Mouse (Mus musculus) layer of hippocampus, postnatal 10 days (tissue): Measurements from ENCODE around the gene Gatad1. TPM values are rescaled to one million over a fixed set of nuclear protein-coding genes. Genes with fewer than 3 reads are reported as not detected.
"Not testable (repeated sequence)": the region's sequence is repeated elsewhere in the genome, so short reads cannot be mapped to it uniquely, and the experiment has no call there.

ENCODE experiments used
- DNase-seq, 2 experiments: peaks; one replicate each; pipeline ENCODE4 v3.0.0; 2021; ENCODE audit warnings: low spot score in 2 of 2
- long read RNA-seq: library from polyadenylated mRNA; stranded (forward); transcript quantifications from one replicate; pipeline ENCODE4 v2.0.0, GENCODE M21; 2023
- total RNA-seq, 2 experiments: library from RNA; stranded (reverse); gene quantifications; 2 replicates each; pipeline ENCODE4 v1.2.3; 2021

Gatad1 gene
- 100 to 1,000 TPM; 112 to 131 TPM for total RNA-seq
- long read RNA-seq, transcript Gatad1-201 (5 exons, 2,545 nt) = major isoform, 27 of 56 reads
- long read RNA-seq, transcript Gatad1-202 (4 exons, 1,278 nt) = minor isoform, 6 of 56 reads
- long read RNA-seq, partial matches to known transcripts = 10 of 56 reads
- long read RNA-seq, other reads (novel, unspliced or antisense) = 13 of 56 reads

DNA sequence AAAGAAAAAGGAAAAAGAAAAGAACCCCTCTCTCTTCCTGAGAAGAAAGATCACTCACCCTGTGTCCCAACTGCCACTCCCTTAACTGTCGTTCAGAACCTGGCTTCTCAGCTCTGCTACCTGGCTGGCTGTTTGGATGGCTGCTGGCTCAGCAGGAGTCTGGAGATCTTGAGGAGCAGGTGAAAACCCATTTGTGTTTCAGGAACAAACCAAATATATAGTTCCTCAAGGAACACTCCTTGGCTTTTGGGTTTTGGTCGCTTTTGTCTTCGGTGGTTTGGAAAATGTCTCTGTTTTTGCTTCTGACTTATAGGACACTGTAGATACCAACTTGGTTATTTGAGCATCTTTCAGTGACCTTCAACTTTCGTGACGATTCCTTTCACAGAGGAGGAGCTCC lies at the start of gene Gatad1:
Gene Gatad1, minus strand, starts transcription at position 101 of the 400 bp plus-strand sequence.
- DNase-seq = no peak

DNA sequence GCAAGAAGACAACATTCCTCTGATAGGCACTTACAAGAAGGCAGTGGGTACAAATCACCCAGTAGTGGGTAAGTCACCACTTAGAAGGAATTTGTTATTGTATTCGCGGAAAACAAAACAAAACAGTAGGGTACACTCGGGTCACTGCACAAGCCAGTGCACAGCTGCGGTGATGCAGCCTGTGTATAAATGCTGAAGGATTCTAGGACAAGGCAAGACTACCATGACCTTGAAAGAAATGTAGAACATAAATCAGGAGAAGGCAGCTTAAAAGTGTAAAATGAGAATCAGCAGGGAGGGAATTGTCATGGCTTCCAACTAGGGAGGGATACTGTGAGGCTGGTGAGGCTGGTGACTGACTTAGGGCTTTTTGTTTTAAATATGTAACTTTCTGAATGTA lies 45.2 kb upstream of the Gatad1 start:
- DNase-seq = no peak

DNA sequence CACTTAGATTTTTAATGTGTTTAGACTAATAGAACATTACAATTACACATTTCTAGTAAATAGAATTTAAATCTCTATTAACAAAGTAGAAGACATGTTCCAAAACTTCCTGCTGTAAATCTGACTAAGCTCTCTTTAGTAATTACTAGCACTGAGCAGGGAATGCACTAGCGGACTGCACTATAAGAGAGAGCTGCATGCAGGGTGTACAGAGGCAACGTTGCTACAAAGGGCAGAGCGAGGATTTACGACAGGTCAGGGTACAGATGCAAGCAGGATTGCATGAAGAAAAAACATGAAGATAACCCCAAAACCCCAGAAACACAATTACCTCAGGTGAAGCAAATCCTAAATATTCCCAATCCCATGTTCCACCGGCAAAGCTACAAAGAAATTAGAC lies 43.0 kb upstream of the Gatad1 start:
- no peak for DNase-seq

DNA sequence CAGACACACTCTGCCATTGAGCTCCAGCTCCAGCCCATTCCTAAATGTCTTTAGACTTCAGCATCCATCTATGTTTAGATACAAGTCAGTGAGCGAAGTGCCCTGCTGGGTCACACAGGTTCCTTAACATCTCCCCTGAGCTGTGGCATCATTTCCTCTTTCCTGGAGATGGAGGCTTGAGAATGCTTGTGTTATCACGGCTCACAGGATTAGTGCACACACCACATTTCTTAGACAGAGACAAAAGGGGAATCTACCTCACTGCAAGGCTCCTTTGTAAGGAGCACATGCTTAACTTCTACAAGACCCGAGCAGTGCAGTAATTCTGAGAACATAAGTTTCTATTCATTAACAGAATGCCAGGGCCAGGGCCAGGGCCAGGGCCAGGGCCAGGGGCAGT lies 39.0 kb upstream of the Gatad1 start:
- DNase-seq = no peak

DNA sequence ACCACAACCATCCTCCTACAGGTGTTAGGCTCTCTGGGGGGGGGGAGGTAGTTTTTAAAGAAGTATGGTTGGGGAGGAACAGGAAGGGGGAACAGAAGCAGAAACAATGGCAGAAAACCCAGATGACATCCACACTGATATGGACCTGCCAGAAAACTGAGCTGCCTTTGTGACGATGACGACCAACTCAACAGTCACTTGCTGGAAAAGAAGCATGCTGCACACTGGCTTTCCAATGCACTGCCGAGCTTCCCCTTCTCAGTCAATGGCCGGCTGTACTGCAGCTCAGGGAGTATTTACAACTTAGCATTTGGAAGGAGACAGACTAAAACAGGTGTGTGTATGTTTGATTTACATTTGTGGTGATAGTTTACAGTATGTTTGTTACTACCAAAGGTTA lies 38.2 kb upstream of the Gatad1 start:
- DNase-seq = no peak

DNA sequence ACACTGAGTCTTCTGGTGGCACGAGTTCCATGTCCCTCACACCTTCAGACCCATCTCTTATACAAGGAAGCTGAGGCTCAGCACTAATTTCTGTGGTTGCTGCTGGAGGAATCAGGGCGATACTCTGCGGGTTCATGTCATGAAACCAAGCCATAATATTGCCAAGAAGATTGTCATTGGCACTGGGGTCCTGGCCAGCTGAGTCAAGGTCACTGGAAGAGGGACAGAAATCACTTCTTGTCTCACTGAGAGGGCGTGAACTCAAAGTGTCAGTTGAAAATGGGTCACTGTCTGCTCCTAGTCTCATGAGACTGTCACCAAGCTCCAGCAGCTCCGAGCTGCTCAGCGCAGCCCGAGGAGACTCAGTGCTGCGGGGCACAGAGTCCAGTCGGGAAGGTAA lies 36.0 kb upstream of the Gatad1 start:
- no peak for DNase-seq

DNA sequence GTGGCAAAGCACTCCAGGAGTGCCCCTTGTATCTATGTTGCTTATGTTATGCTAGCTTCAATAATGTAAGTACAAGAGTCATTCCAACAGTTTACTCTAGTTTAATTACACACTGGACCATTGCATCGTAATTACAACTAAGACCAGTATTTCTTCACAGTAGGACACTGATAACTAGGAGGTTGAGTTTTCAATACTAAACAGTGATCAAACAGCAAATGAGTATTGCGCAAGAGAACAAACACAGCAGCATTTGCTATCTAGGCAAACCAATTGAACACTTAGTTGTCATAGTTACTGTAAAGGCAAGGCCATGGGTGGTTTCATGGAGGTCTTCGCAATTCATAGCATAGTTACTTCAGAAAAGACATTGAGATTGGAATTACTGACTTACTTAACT lies 34.3 kb upstream of the Gatad1 start:
- DNase-seq = no peak

DNA sequence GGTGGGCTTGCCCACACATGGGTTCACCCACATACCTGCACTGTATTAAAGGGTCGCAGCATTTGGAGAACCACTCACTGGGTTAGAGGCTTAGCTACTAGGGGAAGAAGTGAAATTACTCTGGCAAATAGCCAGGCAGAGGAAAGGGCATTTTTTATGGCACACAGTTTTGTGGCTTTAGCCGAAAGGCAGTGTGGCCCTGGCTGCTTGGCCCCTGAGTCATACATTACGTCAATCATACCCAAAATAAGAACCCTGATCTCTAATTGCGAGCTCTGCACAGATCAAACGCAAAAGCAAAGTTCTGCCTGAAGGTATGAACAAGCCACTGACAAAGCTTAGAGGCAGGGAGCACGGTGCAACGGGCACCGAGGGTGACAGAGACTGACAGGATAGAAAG lies 31.3 kb upstream of the Gatad1 start:
- no peak for DNase-seq

DNA sequence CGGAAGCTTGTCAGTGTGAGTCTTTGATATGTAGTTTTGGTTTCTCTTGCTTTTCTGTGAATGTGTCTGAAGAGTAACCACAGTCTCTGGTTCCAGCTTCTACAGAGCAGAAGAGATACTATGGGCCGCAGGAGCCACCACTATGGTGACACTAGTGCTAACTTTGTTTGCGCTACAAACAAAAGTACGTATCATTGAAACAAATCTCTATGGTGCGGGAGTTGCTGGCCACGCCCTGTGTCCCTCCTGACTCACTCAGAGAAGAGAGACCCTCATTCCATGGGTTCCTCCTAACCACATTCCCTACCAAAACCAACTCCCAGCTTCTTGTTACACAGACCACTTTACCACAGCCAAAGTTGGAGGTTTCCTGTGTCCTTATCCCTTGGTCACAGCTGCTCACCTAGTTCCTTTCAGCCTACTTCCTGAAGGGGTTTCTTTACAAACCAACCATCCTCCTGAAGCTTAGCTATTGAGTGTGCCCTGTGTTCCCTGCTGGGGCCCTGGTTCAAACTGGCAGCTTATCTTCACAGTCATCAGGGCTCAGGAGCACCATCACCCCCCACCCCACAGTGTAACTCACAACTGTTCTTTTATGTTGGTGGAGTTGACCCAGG lies 13.1 kb upstream of the Gatad1 start:
- DNase-seq = no peak

DNA sequence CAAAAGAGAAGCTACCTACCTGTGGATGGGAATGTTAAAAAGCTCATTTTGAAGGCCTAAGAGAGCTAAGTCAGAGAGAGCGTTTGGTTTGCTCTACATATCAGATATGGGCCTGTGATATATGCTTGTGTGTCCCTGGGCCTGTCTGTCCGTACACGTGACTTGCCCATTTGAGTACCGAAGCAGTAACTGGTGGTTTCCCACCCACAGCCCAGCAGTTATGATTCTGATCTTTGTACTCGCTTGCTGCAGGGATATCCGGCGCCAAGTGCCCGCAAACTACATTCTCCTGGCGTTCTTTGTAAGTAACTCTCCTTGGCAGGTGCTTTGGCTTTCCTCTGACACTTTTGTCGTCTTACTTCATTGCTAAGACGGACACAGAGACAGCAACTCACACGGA lies 9.6 kb upstream of the Gatad1 start:
- no peak for DNase-seq

DNA sequence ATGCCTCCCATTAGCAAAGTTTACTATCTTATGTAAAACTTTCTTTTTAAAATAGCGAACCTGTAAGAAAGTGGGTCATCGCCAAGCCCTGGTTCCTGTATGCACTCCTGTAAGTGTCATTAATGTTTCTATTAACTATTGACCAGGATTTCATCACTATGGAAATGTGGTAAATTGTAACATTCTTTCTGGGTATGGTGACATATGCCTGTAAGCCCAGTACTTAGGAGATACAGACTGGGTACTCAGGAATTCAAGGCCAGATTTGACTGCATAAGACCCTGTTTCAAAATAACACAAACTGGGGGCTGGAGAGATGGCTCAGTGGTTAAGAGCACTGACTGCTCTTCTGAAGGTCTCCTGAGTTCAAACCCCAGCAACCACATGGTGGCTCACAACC lies 8.2 kb upstream of the Gatad1 start:
- no peak for DNase-seq

DNA sequence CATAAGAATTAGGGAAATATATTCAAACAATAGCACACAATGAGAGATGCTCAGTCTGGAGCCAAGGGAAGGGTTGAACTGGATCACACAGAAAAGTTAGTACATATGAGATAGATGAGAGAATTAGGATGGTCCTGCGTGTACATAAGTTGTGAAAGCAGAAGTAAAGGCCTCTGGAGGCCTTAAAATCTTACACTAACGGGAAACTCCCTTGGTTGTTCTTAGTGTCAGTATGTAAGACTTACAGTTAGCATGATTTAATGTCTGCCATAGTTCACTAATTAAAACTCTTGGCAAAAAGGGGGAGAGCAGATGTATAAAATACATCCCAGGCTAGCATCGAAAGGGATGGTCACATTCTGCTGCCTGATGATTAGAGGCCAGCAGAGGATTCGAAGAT lies 3.2 kb downstream of the Gatad1 start:
- DNase-seq = no peak

DNA sequence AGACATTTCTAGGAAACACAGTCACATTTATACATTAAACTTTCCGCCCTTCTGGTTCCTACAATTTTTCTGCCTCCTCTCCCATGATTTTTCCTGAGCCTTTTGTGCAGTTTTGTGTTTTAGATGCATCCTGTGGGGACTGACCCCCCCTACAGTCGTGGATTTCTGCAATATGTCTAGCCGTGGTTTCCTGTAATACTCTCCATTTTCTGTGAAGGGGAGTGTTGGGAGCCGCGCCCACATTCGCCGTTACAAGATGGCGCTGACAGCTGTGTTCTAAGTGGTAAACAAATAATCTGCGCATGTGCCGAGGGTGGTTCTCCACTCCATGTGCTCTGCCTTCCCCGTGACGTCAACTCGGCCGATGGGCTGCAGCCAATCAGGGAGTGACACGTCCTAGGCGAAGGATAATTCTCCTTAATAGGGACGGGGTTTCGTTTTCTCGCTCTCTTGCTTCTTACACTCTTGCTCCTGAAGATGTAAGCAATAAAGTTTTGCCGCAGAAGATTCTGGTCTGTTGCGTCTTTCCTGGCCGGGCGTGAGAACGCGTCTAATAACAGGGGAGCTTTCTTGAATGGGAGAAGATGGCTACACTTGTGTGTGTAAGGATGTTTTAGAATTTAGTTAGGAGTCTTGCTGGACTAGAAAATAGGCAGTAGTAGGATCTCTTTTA lies 3.9 kb downstream of the Gatad1 start:
- DNase-seq = not testable (repeated sequence)

DNA sequence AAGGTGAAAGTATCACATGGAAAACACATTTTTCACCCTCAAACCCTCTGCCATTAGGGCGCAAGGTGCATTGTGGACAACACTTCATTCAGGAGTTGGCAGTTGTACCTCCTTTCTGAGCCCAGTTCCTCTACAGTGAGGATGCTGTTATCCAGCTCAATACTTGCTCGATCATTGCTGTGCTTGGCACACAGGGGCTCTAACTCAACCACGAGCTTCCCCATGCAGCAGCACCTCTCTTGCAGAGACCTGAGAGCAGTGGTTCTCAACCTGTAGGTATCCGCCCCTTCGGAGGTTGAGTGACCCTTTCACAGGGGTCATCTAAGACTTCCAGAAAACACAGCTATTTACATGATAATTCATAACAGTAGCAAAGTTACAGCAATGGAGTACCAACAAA lies 5.4 kb downstream of the Gatad1 start:
- no peak for DNase-seq

DNA sequence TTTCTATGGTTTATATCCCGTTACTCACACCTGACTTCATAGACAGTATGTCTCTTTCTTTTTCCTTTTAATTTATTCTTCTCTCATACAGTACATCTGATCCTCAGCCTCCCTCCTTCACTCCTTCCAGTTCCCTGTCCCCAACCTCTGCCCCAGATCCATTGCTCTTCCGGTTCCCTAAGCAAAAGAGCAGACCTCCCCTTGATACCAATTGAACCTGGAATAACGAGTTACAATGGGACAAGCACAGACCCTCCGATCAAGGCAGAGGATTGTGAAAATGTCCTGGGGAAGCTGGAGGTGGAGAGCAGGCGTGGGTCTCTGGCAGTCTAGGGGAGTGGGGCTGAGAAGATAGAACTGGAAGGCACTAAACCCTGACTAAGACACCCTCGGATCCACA lies 6.1 kb downstream of the Gatad1 start, which contains the start of gene Tmbim7:
Gene Tmbim7, plus strand, starts transcription at position 301 of the 400 bp plus-strand sequence.
- no peak for DNase-seq

DNA sequence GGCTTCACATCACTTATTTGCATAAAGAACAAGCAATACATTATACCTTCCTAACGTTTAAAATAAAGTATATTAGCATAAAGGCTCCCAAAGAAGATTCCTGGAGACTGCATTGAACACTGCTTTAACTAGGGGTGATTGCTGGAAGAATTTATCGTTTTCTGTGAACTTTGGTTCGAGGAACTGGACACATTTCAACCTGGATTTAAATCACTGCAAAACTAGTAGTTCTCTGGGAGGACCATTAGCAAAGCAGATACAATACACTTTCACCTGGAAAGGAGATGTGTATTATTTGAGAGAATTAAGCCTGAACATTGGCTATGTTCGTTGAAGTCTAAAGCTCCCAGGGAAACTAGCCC lies 8.2 kb downstream of the Gatad1 start:
- no peak for DNase-seq

DNA sequence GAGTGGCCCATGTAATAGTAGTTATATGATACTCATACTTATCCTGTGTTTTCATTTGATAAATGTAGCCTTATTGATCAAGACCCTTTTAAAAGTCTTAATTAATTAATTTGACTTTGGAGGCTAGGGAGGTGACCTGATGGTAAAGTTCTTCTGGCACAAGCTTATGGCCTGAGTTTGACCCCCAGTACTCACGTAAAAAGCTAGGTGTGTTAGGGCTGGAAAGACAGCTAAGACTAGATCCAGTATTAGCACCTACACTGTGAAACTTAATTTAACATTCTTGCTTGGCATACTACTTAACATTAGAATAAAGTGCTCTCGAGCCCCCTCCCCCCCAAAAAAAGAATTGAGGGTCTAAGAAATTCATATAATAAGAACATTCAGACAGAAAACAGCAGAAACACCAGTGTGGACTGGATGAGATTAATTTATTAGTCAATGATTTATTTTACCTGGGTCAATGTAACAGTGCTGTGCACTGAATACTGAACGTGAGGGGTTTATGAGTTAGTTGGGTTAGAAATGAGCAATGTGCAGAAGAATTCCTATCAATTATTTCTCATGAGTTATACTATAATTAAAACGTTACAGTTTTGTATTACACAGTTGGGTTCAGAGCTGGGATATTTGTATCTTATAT lies 8.7 kb downstream of the Gatad1 start:
- DNase-seq = no peak

DNA sequence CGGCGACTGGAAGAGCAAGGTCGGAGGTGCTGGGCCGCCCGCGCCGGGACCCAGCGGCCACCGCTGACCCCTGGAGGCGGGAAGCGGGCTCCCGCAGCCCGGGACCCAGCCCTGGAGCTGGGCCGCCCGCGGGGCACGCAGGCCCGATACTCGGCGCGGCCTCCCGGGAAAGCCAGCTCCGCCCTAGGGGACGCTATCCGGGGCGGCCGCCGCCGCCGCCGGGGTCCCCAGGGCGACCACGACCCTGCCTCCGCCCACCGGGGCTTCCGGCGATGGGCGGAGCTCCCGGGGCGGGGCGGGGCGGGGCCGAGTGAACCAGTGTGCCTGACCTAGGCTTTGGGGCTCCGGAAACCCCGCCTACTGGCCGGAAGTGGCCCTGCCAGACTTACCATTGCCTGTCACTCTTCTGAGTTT lies 9.3 kb downstream of the Gatad1 start:
- peak; percentile 71 to 84 for DNase-seq

DNA sequence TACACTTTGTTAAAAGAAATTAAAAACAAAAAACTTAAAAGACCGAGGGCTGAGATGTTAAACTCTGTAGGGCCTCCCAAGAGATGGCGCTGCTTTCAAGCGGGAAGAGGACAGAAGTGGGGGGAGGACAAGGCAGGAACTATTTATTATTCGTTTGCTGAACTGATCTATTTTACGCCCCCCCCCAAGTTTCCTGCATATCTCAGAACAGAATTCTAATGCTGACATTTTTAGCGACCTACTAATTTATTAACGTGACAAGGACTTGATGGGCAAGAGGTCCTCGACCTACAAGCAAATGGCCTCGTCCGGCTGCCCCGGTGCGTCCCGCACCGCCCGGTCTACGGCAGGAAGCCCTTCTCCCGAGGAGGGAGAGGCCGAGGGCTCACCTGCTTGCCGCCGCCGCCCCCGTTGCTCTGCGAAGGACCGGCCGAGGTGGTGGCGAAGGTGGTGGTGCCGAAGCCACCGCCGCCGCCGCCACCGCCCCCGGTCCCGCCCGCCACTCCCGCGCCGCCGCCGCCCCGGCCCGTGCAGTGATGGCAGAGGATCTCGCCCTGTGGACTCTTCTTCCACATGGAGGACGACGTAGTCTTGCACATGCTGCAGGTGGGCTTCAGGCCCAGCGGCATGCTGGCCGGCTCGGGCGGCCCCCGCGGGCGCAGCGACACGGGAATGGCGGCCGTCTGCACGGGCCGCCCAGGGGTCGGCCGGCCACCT lies 9.8 kb downstream of the Gatad1 start:
- DNase-seq = peak; percentile 33 to 64

DNA sequence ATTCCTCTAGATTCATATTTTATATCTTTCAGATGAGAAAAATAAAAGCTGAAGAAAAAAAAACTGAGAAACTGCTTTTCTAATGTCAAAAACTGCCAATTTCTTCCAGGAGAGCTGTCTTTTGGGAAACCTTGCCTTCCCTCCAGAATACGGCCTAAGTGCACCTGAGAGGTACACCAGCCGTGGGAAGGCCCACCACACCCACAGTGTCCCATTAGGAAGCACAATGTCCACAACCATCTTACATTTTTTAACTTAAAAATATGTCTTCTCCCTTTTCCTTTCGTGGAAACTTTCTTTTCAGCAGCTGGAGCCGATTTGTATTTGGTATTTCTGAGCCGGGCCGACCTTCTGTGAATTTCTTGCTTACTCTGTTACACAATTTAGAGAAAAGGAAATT lies 10.4 kb downstream of the Gatad1 start:
- no peak for DNase-seq

DNA sequence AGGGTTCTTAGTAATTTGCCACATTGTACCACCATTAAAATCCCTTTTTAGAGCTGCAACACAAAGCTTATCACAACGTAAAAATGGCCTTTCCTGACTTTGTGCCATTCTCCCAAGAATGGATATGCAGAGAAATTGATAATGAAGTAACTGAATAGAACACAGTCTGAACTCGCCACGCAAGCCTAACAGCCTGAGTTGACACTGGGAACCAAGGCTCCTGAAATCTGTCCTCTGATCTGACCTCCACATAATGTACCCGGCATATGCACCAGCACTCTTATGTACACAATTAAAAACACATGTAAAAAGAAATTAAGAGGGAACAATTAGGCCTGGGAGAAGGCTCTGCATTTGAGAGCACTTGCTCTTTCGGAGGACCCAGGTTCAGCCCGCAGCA lies 11.7 kb downstream of the Gatad1 start:
- DNase-seq = no peak

DNA sequence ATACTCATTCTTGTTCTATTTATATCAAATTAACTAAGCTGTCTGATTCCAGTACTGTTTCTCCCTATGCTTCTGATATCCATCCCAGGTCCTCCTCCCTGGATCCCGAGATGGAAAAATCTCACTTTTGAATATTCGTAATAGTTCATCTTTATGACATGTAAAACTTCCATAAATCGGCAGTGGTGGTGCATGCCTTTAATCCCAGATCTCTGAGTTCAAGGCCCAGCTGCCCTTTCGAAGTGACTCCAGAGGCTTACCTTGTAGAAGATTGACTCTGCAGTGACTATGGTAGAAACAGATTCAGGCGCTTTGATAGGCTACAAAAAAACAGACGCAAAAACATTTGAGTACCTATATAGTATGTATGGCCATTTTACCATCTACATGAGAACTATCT lies 12.4 kb downstream of the Gatad1 start:
- no peak for DNase-seq
